Mouse (Mus musculus): Measurements from ENCODE around the gene Msmp. TPM values are rescaled to one million over a fixed set of nuclear protein-coding genes. Genes with fewer than 3 reads are reported as not detected.

Msmp gene
- total RNA-seq, 1 experiment: 0.49 TPM

- no peak for DNase-seq (ENCODE audit: low read depth, low spot score)
- peaks cover 4 to 12% of the 10 kb centered on the region in 2 experiments; a peak in 2 of 4 replicates for H3K4me1 ChIP-seq (ENCODE audit: control insufficient read depth in 2 of 2, insufficient read depth in 2 of 2, low read length in 2 of 2, poor library complexity in 1 of 2)
- H3K9me3 ChIP-seq (ENCODE audit: control insufficient read depth, insufficient read depth, low read depth, low read length): peaks cover 7% of the 10 kb centered on the region; the same call in 1 of the 2 replicates
- H3K36me3 ChIP-seq (ENCODE audit: control insufficient read depth, insufficient read depth, low read length, poor library complexity, severe bottlenecking): peaks cover 87% of the 10 kb centered on the region
- TF ChIP-seq HCFC1 (IDR thresholded peaks at IDR 0.05; ENCODE audit: borderline replicate concordance, insufficient read depth, low read length) (no peak), MAFK (IDR thresholded peaks at IDR 0.05; ENCODE audit: insufficient read depth, low read depth, low read length) (no peak)
- H3K9ac ChIP-seq (ENCODE audit: insufficient read depth, low read depth, low read length, poor library complexity, severe bottlenecking): no peak overlapping the region
- no peak overlapping the region for H3K4me3 ChIP-seq (ENCODE audit: insufficient read depth in 1 of 2, low read depth in 1 of 2, low read length in 2 of 2, poor library complexity in 1 of 2, severe bottlenecking in 1 of 2)
- in situ Hi-C loops (cut with MboI; ENCODE audit: low sequenced_read_pairs in 2 of 2, unreplicated experiment in 2 of 2): no loop called here
- H3K27ac ChIP-seq (ENCODE audit: insufficient read depth, low read depth, low read length, poor library complexity, severe bottlenecking): no peak overlapping the region
These were observed 48.7 kb downstream of the Msmp start for GRCm38 (mm10) chr4:43535628-43536027.

GRCm38 (mm10) chr4:43533270-43533669 lies 51.0 kb downstream of the Msmp start:
- in situ Hi-C loops (cut with MboI; ENCODE audit: low sequenced_read_pairs in 2 of 2, unreplicated experiment in 2 of 2): no loop called here
- no peaks in the 10 kb centered on the region for H3K9me3 ChIP-seq (ENCODE audit: control insufficient read depth, insufficient read depth, low read depth, low read length)
- H3K9ac ChIP-seq (ENCODE audit: insufficient read depth, low read depth, low read length, poor library complexity, severe bottlenecking): no peak overlapping the region
- no peak for TF ChIP-seq ZC3H11A (IDR thresholded peaks at IDR 0.05; ENCODE audit: borderline replicate concordance, low read depth, low read length)
- TF ChIP-seq ZNF384 (IDR thresholded peaks at IDR 0.05; ENCODE audit: low read depth, low read length): no peak
- TF ChIP-seq CHD2 (IDR thresholded peaks at IDR 0.05; ENCODE audit: low read depth, low read length): no peak
- TF ChIP-seq HCFC1 (IDR thresholded peaks at IDR 0.05; ENCODE audit: borderline replicate concordance, insufficient read depth, low read length): no peak
- no peak for TF ChIP-seq MAFK (IDR thresholded peaks at IDR 0.05; ENCODE audit: insufficient read depth, low read depth, low read length)
- peaks cover 64% of the 10 kb centered on the region for H3K36me3 ChIP-seq (ENCODE audit: control insufficient read depth, insufficient read depth, low read length, poor library complexity, severe bottlenecking)
- no peak overlapping the region for H3K4me3 ChIP-seq (ENCODE audit: insufficient read depth in 1 of 2, low read depth in 1 of 2, low read length in 2 of 2, poor library complexity in 1 of 2, severe bottlenecking in 1 of 2)
- H3K4me1 ChIP-seq (ENCODE audit: control insufficient read depth in 2 of 2, insufficient read depth in 2 of 2, low read length in 2 of 2, poor library complexity in 1 of 2): peaks cover 4 to 12% of the 10 kb centered on the region in 2 experiments; a peak in 2 of 4 replicates
- no peak overlapping the region for H3K27ac ChIP-seq (ENCODE audit: insufficient read depth, low read depth, low read length, poor library complexity, severe bottlenecking)
- DNase-seq (ENCODE audit: low read depth, low spot score): no peak

Other genes starting within 250 kb of the Msmp start
- 12.1 and 19.0 TPM in 2 replicates for gene Rusc2, start 202.5 kb downstream of the Msmp start, total RNA-seq (2012; rRNA removed)
- gene Fam166b, start 155.4 kb downstream of the Msmp start, total RNA-seq (2012; rRNA removed): 0.27 and 0.37 TPM in 2 replicates
- gene Tesk1, start 142.6 kb downstream of the Msmp start, total RNA-seq (2012; rRNA removed): 11.0 and 12.4 TPM in 2 replicates
- 0.40 and 0.58 TPM in 2 replicates for gene Cd72, start 129.9 kb downstream of the Msmp start, total RNA-seq (2012; rRNA removed)
- gene Sit1, start 100.8 kb downstream of the Msmp start, total RNA-seq (2012; rRNA removed): 0.31 TPM in 1 of 2 replicates, not detected in the other
- 59.1 and 84.9 TPM in 2 replicates for gene Ccdc107, start 91.6 kb downstream of the Msmp start, total RNA-seq (2012; rRNA removed)
- gene Arhgef39, start 84.8 kb downstream of the Msmp start, total RNA-seq (2012; rRNA removed): 32.1 and 44.0 TPM in 2 replicates
- 0.21 and 0.71 TPM in 2 replicates for gene Car9, start 77.5 kb downstream of the Msmp start, total RNA-seq (2012; rRNA removed)
- gene Tpm2, start 60.7 kb downstream of the Msmp start, total RNA-seq (2012; rRNA removed): 76.7 and 143 TPM in 2 replicates
- 51.0 and 55.2 TPM in 2 replicates for gene Creb3, start 22.2 kb downstream of the Msmp start, total RNA-seq (2012; rRNA removed)
- 78.1 and 105 TPM in 2 replicates for gene Tln1, start 21.8 kb downstream of the Msmp start, total RNA-seq (2012; rRNA removed)
- gene Rgp1, start 5.8 kb downstream of the Msmp start, total RNA-seq (2012; rRNA removed): 27.1 and 37.6 TPM in 2 replicates
- 8.9 and 10.8 TPM in 2 replicates for gene Gba2, start 5.6 kb downstream of the Msmp start, total RNA-seq (2012; rRNA removed)
- gene Npr2, start 47.4 kb upstream of the Msmp start, total RNA-seq (2012; rRNA removed): 2.4 and 7.1 TPM in 2 replicates
- 0.27 and 0.58 TPM in 2 replicates for gene Spag8, start 69.1 kb upstream of the Msmp start, total RNA-seq (2012; rRNA removed)
- gene Hint2, start 72.0 kb upstream of the Msmp start, total RNA-seq (2012; rRNA removed): 46.0 and 72.9 TPM in 2 replicates
- gene Tmem8b, start 84.5 kb upstream of the Msmp start, total RNA-seq (2012; rRNA removed): 1.4 and 1.9 TPM in 2 replicates
- 9.3 and 13.3 TPM in 2 replicates for gene Fam221b, start 84.7 kb upstream of the Msmp start, total RNA-seq (2012; rRNA removed)
- gene Olfr70, start 116.3 kb upstream of the Msmp start, total RNA-seq (2012; rRNA removed): not detected in 2 replicates
- not detected in 2 replicates for gene Olfr71, start 125.8 kb upstream of the Msmp start, total RNA-seq (2012; rRNA removed)
- gene Hrct1, start 142.7 kb upstream of the Msmp start, total RNA-seq (2012; rRNA removed): 0.26 and 0.36 TPM in 2 replicates
- 0.62 and 3.2 TPM in 2 replicates for gene Spaar, start 145.5 kb upstream of the Msmp start, total RNA-seq (2012; rRNA removed)
- gene Olfr159, start 186.5 kb upstream of the Msmp start, total RNA-seq (2012; rRNA removed): not detected in 2 replicates
- not detected in 2 replicates for gene Olfr156, start 239.4 kb upstream of the Msmp start, total RNA-seq (2012; rRNA removed)

Data from ES-E14 (cell line).